Mouse (Mus musculus) liver, embryonic 16.5 days (tissue): ENCODE data around the gene Tubb4b. TPM values are rescaled to one million over a fixed set of nuclear protein-coding genes. Genes with fewer than 3 reads are reported as not detected.
"Not testable (repeated sequence)": the region's sequence is repeated elsewhere in the genome, so short reads cannot be mapped to it uniquely, and the experiment has no call there.

Experiments
- ATAC-seq: fragments of 200-750 bp; cut with Nextera tagmentation; 2 replicates; pipeline ENCODE4 v1.8.0; 2017; ENCODE audit warnings: low read depth, mild to moderate bottlenecking, moderate number of reproducible peaks, moderate library complexity
- H3K27ac ChIP-seq: fragments of 300-500 bp; sonication (generic); 2 replicates; pipeline ENCODE4 v1.5.1; 2014; ENCODE audit warnings: mild to moderate bottlenecking, low read length
- H3K27me3 ChIP-seq: fragments of 300-500 bp; sonication (generic); 2 replicates; pipeline ENCODE4 v1.6.1; 2014; ENCODE audit warnings: low read depth, low read length, mixed read lengths; ENCODE audit not compliant: control insufficient read depth, insufficient read depth
- H3K36me3 ChIP-seq: fragments of 300-500 bp; sonication (generic); 2 replicates; pipeline ENCODE4 v1.6.1; 2014; ENCODE audit warnings: mild to moderate bottlenecking; ENCODE audit not compliant: control insufficient read depth, insufficient read depth
- H3K4me1 ChIP-seq: fragments of 300-500 bp; sonication (generic); 2 replicates; pipeline ENCODE4 v1.6.1; 2014; ENCODE audit warnings: low read depth, low read length, mixed read lengths; ENCODE audit not compliant: control insufficient read depth
- H3K4me2 ChIP-seq: fragments of 300-500 bp; sonication (generic); 2 replicates; pipeline ENCODE4 v1.6.1; 2014; ENCODE audit warnings: low read depth, low read length, mixed read lengths
- H3K4me3 ChIP-seq: fragments of 300-500 bp; sonication (generic); 2 replicates; pipeline ENCODE4 v1.5.1; 2014; ENCODE audit warnings: low read depth, mild to moderate bottlenecking, low read length
- H3K9ac ChIP-seq: fragments of 300-500 bp; sonication (generic); 2 replicates; pipeline ENCODE4 v1.6.1; 2014; ENCODE audit warnings: low read depth, low read length
- H3K9me3 ChIP-seq: fragments of 300-500 bp; sonication (generic); replicated peaks from 2 replicates; pipeline ENCODE4 v1.6.1; 2016; ENCODE audit warnings: low read length; ENCODE audit not compliant: control insufficient read depth
- WGBS: fragments of 180-500 bp; shearing (Covaris S2); extraction: QIAGEN DNeasy Blood & Tissue Kit; methylation state at CpG from one replicate; pipeline ENCODE4 v1.1.7; 2014; ENCODE audit not compliant: insufficient replicate concordance; 5-methylcytosine and 5-hydroxymethylcytosine counted together
- polyA plus RNA-seq: library from polyadenylated mRNA; unstranded; fragments of >200 nt; fragmentation: Nextera tagmentation; extraction: Ambion mirVana; gene quantifications from 2 replicates; pipeline ENCODE4 v1.2.1, GENCODE M21; 2015

Tubb4b gene
- polyA plus RNA-seq, 1 experiment from 2014 or later, result 590 TPM

DNA sequence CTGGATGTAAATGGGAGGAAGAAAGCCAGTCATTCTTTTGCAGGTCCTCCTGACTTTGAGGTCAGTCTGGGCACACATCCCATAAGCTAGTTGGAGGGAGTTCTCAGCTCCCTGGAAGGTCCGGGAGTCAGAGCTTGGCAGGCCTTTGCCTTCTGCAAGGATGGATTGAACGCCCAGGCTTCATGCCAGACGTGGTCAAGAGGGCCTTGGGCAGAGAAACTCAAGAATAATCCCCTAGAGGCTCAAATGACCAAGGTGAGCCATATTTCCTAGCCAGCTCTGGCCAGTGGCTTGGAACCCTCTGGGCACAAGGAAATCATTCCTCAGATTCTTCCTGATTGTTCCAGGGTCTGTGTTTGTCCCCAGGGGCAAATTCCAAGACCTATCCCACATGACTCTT, 40.3 kb upstream of the Tubb4b start:
- Histone ChIP-seq H3K27me3 (no peaks in the 10 kb centered on the region), H3K36me3 (no peaks in the 10 kb centered on the region; the same call in 1 of the 2 replicates), H3K27ac (no peak overlapping the region), H3K4me2 (peak overlapping the region; percentile 24; the same call in 1 of the 2 replicates), H3K9ac (no peak overlapping the region), H3K4me3 (no peak overlapping the region), H3K4me1 (peaks cover 56% of the 10 kb centered on the region), H3K9me3 (no peaks in the 10 kb centered on the region)
- no peak for ATAC-seq
- 61% methylated on average over 3 of the region's 3 CpGs for WGBS

GRCm38 (mm10) chr2:25264286-25264660, 39.8 kb upstream of the Tubb4b start:
- 0 out of 2 replicates have a peak overlapping the region, but pooled peaks have one; percentile 3 for H3K9ac ChIP-seq
- peak overlapping the region; percentile 24; the same call in 1 of the 2 replicates for H3K4me2 ChIP-seq
- no peak overlapping the region for H3K4me3 ChIP-seq
- no peaks in the 10 kb centered on the region for H3K27me3 ChIP-seq
- H3K4me1 ChIP-seq, result peaks cover 56% of the 10 kb centered on the region
- no peaks in the 10 kb centered on the region for H3K9me3 ChIP-seq
- no peak overlapping the region for H3K27ac ChIP-seq
- H3K36me3 ChIP-seq, result no peaks in the 10 kb centered on the region; the same call in 1 of the 2 replicates
- 62% methylated on average over 5 of the region's 5 CpGs for WGBS
- no peak for ATAC-seq

DNA sequence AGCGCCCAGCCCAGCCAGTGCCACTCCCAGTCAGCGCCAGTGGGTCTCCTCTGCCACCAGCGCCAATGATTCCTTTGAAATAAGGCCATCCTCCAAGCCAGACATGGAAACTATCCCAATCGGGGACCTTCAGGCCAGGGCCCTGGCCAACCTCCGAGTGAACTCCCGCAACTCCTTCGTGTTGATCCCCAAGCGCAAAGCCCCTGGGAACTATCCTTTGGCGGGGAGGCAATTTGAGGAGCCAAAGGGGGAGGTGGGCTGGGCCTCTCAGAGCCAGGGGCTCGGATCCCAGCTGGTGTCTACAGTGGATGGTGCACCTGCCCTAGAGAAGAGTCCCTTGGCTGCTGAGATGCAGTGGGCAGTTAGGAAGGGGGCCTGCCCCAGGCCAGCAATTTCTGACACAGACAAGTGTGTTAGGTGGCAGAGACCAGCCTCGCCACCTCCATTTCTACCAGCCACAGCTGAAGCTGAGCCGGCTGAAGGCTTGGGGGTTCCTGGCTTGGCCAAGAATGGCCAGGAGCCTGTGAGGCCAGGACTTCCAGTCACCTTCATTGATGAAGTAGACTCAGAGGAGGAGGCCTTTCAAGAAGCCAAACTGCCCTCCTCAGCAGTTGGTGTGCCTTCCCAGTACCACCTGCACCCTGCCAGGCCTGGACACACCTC, 39.3 kb upstream of the Tubb4b start:
- Histone ChIP-seq H3K27ac (no peak overlapping the region), H3K4me3 (peak overlapping the region; percentile 89), H3K9ac (peak overlapping the region; percentile 81), H3K4me1 (peaks cover 56% of the 10 kb centered on the region), H3K27me3 (no peaks in the 10 kb centered on the region), H3K9me3 (no peaks in the 10 kb centered on the region), H3K4me2 (peak overlapping the region; percentile 100), H3K36me3 (no peaks in the 10 kb centered on the region)
- ATAC-seq, result no peak
- WGBS, result 29% methylated on average over 12 of the region's 12 CpGs

DNA sequence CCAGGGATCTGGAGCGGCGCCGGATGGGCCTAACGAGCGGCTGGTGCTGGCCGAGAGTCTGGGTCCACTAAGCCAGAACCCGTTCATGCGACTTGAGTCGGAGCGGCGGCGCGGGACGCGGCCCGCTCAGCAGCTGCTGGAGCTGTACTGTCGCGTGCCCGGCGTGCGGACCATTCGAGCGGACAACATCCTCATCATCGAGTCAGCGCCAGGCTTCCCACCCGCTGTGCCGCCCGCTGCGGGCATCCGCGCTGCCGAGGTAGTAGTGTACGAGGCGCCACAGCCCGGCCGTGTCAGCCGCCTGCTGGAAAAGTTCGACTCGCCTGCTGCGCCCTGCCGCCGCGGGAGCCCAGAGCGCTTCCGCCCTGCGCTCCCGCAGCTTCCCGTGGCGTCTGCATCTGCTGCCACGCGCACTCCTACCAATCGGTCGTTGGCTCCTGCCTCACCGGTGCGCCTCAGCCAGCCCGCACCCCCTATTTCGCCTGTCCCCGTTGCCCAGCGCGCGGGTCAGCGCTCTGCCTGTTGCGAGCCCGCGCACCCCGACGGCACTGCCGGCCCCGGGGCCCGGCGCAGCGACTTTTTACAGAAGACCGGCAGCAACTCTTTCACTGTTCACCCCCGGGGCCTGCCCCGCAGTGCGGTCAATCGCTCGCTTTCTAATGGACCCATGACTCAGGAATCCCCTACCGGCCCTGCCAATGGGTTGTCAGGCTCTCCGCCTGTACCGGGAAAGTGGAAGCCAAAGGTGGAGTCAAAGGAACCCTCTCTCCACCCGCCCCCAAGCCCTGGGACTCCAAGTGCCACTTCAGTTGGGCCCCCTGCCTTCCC, 38.5 kb upstream of the Tubb4b start:
- Histone ChIP-seq H3K4me1 (peaks cover 54% of the 10 kb centered on the region), H3K27ac (peak overlapping the region; percentile 74)
- WGBS, result under 1% methylated on average over 82 of the region's 82 CpGs

DNA sequence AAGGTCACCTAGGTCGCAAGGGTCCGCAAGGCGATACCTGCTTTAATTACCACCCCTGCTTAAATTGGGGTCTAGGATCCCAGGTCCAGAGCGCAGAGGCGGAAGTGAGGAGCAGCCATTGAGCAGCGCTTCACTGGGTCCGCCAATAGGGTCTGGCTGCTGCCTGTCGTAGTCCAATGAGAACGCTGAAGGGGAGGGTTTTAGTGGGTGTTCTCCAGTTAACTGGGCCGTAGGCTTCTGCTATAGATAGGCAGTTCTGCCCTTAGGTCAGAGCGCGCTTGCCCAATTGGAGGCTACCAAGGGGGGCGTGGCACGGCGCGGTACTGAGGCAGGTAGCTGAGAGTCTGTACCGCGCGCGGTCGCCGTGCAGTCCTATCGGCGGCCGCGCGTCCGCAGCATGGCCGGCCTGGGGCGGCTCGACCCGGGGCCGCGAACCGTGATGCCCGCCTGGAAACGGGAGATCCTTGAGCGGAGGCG, 37.8 kb upstream of the Tubb4b start, which contains the start of gene Tprn:
Tprn (plus strand) TSS at position 328 of the 477 bp plus-strand sequence.
- Histone ChIP-seq H3K4me2 (peak within 1 kb of the TSS; percentile 100), H3K27me3 (no peaks in the 10 kb centered on the region), H3K4me1 (peaks cover 48% of the 10 kb centered on the region), H3K36me3 (no peaks in the 10 kb centered on the region), H3K27ac (peak within 1 kb of the TSS; percentile 74), H3K4me3 (peak within 1 kb of the TSS; percentile 89), H3K9ac (peak within 1 kb of the TSS; percentile 81), H3K9me3 (no peaks in the 10 kb centered on the region)
- under 1% methylated on average over 39 of the region's 39 CpGs for WGBS
- peak; percentile 98 for ATAC-seq

More for the DNA sequence above, 38.5 kb upstream of the Tubb4b start:
- peak overlapping the region; percentile 81 for H3K9ac ChIP-seq
- H3K4me2 ChIP-seq, result peak overlapping the region; percentile 100
- no peaks in the 10 kb centered on the region for H3K36me3 ChIP-seq
- peak; percentile 14 for ATAC-seq
- no peaks in the 10 kb centered on the region for H3K27me3 ChIP-seq
- H3K9me3 ChIP-seq, result no peaks in the 10 kb centered on the region
- H3K4me3 ChIP-seq, result peak overlapping the region; percentile 89

GRCm38 (mm10) chr2:25261870-25262269, 37.4 kb upstream of the Tubb4b start:
- no peaks in the 10 kb centered on the region for H3K27me3 ChIP-seq
- WGBS, result 44% methylated on average over 11 of the region's 12 CpGs
- peaks cover 43% of the 10 kb centered on the region for H3K4me1 ChIP-seq
- peak overlapping the region; percentile 89 for H3K4me3 ChIP-seq
- H3K36me3 ChIP-seq, result no peaks in the 10 kb centered on the region
- no peaks in the 10 kb centered on the region for H3K9me3 ChIP-seq
- peak; percentile 1 for ATAC-seq
- H3K4me2 ChIP-seq, result peak overlapping the region; percentile 100
- peak overlapping the region; percentile 69 for H3K9ac ChIP-seq
- H3K27ac ChIP-seq, result peak overlapping the region; percentile 68

DNA sequence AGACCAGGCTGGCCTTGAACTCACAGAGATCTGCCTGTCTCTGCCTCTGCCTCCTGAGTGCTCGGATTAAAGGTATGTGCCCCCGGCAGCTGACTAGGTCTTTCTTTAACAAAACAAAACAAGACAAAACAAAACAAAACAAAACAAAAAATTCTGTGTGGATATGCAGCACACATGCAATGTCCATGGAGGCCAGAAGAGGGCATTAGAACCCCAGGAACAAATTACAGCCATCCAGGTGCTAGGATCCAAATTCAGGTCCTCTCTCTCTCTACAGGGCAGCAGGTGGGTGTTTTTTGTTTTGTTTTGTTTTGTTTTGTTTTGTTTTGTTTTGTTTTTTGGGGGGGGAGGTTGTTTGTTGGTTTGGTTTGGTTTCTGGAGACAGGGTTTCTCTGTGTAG, 34.4 kb upstream of the Tubb4b start:
- ATAC-seq, result no peak
- Histone ChIP-seq H3K9ac (no peak overlapping the region), H3K4me2 (no peak overlapping the region), H3K4me3 (no peak overlapping the region), H3K27me3 (no peaks in the 10 kb centered on the region), H3K27ac (no peak overlapping the region), H3K4me1 (peaks cover 28% of the 10 kb centered on the region), H3K36me3 (no peaks in the 10 kb centered on the region), H3K9me3 (no peaks in the 10 kb centered on the region)
- 38% methylated on average over 2 of the region's 2 CpGs for WGBS

DNA sequence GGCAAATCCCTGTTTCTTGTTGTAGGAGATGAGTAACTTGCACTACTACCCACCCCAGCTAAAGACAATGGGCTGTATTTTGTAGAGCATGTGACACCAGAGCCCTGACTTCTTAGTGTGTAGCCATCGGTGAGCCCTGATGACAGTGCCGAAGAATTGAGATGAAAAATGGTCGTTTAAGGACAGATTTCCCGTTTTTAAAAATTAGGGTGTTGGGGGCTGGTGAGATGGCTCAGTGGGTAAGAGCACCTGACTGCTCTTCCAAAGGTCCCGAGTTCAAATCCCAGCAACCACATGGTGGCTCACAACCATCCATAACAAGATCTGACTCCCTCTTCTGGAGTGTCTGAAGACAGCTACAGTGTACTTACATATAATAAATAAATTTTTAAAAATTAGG, 32.7 kb upstream of the Tubb4b start:
- H3K9ac ChIP-seq, H3K27ac ChIP-seq, H3K36me3 ChIP-seq, H3K4me2 ChIP-seq, H3K27me3 ChIP-seq, H3K9me3 ChIP-seq, H3K4me3 ChIP-seq, ATAC-seq: not testable (repeated sequence)
- peaks cover 19% of the 10 kb centered on the region for H3K4me1 ChIP-seq
- 72% methylated on average over 5 of the region's 5 CpGs for WGBS
